Mouse (Mus musculus) kidney, postnatal 25 days (tissue): ENCODE results near the gene Aarsd1.
A peak's percentile ranks its signal among the peaks of the same experiment; 100 is the strongest.

Experiments used
- DNase-seq, 2 experiments: peaks; one replicate each; pipeline ENCODE4 v3.0.0; 2021; ENCODE audit warnings: mixed read lengths in 2 of 2

Aarsd1 gene

DNA sequence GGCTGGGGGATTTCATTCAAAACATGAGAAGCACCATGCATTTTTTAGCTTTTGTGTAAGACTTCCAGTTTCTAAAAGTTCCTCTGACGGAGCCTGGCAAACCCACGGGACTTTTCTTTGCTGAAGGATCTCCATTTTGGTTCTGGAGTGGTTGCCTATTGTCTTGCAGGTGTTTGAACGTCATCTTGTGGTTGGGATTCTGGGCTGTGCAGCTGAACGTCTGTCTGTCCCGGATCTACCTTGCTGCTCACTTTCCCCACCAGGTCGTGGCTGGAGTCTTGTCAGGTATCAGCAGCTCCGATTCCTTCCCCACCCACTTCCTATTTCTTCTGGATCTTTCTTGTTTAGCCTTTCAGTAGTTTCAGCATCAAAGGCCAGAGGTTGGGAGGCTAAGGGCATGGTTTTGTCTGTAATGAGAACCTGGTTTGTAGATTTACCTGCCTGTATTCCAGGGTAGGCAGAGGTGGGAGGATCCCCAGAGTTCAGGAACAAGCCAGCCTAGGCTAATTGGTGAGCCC lies 42.9 kb downstream of the Aarsd1 start:
- DNase-seq = no peak

DNA sequence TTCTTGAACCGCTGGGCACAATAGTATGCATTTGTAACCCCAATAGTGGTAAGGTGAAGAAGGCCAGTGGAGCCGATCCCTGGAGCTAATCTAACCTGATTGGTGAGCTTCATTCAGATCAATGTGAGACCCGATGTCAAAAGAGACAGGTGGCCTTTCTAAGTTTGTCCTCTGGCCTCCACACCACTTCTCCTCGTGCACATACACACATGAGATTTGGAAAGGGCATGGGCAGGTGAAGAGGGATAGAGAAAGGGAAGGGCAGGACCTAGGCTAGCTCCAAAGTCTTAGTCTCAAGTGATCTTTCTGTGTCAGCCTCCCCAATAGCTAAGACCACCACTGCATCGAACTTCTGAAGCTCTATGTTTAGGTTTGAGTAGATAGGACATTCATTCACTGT lies 47.3 kb downstream of the Aarsd1 start:
- DNase-seq = peak in 1 of 2 experiments; percentile 19

DNA sequence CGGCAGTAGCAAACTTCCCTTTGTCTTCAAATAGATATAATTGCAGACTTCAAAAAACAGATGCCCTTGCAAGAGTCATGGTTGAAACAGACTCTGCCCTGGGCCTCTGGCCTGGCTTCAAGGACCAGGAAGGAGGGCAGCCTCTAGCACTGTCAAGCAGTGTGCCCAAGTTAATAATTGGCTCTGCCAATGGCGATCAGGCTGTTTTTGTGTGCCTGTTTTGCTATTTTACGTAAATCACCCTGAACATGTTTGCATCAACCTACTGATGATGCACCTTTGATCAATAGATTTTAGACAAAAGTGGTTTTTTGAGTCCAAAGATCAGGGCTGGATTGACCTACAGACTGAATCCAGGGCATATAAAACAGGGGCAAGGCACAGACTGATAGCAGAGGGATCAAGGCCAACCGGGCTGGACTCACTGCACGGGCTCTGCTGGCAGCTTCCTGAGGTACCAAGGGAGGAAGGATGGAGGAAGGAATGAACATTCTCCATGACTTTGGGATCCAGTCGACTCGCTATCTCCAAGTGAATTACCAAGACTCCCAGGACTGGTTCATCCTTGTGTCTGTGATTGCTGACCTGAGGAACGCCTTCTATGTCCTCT lies 50.0 kb downstream of the Aarsd1 start, which contains the start of gene G6pc:
G6pc (plus strand) TSS at position 236 of the 610 bp plus-strand sequence.
- peak; percentile 75 to 91 for DNase-seq

DNA sequence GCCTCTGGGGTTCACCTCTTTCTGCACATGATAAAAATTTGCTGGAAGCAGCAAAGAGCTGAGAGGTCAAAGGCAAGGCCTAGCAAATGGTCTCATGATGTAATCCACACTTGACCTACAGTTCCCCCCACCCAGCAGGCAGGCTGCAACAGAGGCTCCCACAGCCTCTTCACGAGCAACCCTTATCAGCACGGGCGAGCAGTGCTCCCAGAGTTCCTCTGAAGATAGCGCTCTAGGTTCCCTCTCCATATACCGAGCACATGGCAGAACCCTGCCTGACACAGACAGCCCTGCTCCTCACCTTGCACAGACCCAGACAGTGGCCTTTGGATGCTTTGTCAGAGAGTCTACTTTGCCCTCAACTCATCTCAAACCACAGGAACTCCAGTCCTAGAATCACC lies 52.9 kb downstream of the Aarsd1 start:
- peak; percentile 55 to 78 for DNase-seq

DNA sequence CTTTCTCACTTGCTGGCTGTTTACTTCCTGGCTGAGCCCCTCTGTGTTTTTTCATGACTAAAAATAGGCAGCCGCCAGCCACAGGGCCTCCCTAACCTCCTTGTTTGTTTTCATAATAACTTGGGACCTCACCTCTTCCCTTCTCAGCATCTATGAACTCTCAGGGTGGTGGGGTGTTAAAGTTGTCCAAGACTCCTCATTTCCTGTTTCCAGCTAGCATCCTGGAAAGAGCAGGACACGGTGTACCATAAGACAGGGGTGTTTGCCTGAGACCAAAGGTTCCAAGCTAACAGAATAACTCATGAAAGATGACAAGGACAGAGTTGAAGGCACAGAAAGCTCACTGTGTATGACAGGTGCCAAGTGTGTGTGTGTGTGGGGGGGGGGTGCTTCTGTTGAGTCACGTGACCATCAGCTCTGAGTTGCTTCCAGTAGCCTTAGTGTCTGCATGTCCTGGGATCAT lies 56.7 kb downstream of the Aarsd1 start:
- peak in 1 of 2 experiments; percentile 72 for DNase-seq

DNA sequence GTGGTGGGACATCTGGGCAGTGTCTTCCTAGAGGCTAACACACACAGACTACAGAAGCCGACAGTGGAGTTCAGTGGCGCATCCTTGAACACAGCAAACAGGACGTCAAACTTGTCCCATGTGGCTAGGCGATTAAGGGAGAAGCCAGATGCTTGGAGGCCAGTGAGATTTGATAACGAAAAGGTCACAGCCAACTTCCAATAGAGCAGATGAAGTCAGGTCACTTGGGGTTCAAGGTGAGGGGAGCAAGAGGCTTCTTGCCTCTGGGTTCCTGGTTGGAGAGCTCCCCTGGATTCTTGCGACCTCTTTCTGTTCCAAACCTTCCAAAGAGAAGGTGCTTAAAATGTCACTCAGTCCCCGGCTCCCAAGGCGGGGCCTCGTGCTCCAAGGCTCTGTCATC lies 57.6 kb downstream of the Aarsd1 start:
- DNase-seq = peak in 1 of 2 experiments; percentile 27

DNA sequence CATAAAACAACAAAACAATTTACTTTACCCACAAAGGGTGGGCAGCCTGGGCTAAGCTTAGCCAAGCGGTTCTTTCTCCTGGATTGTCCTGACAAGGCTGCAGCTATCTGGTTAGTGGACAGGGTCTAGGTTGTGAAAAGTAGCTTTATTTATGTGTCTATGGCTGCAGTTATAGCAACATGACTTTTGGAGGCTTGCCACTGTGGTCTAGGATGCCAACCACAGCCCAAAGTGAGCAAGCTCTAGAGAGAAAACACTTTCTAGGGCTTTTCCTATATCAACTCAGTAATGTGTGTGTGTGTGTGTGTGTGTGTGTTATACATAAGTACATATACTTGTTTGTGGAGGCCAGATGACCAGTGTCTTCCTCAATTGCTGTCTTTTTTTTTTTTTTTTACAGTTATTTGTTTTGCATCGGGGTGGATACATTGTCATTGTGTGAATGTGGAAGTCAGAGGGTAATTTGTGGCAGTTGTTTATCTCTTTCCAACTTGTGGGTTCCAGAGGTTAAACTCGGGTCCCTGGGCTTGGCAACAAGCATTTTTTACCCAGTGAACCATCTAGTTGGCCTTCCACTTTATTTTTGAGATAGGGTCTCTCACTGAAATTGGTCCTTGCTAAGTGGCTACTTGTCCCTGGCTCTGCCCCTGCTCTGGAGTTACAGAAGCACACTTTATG lies 59.8 kb downstream of the Aarsd1 start:
- DNase-seq = peak in 1 of 2 experiments; percentile 32
